Mouse (Mus musculus): ENCODE measurements around the gene Olfr311. TPM values are rescaled to one million over a fixed set of nuclear protein-coding genes. Genes with fewer than 3 reads are reported as not detected.
"Not testable (repeated sequence)": the region's sequence is repeated elsewhere in the genome, so short reads cannot be mapped to it uniquely, and the experiment has no call there.

Gene Olfr311
- total RNA-seq (2014; rRNA removed) (not detected in 2 replicates), polyA plus RNA-seq (2015; fragmentation: Nextera tagmentation; extraction: Ambion mirVana) (not detected in 2 replicates)

- not testable (repeated sequence) for H3K4me1 ChIP-seq (ENCODE audit: insufficient read depth, low read length); H3K4me3 ChIP-seq (ENCODE audit: low read length); DNase-seq (ENCODE audit: low spot score); H3K27me3 ChIP-seq (ENCODE audit: insufficient read depth, low read length); H3K4me2 ChIP-seq (ENCODE audit: low read depth, low read length); H3K9me3 ChIP-seq (ENCODE audit: low read length); H3K9ac ChIP-seq (replicated peaks; ENCODE audit: low read length); ATAC-seq; H3K27ac ChIP-seq; H3K36me3 ChIP-seq (ENCODE audit: insufficient read depth, low read length)
These were observed at the start of gene Olfr311 for GRCm38 (mm10) chr11:58838951-58839350. TSS of gene Olfr311 (plus strand) at chr11:58839251.

GRCm38 (mm10) chr11:58789532-58789931 is 49.5 kb upstream of the Olfr311 start:
- 27% methylated on average over 3 of the region's 3 CpGs for WGBS
- TF ChIP-seq CTCF (IDR thresholded peaks at IDR 0.05; ENCODE audit: low read depth) = no peak
- Histone ChIP-seq H3K9me3 (ENCODE audit: low read length) (no peaks in the 10 kb centered on the region), H3K9ac (replicated peaks; ENCODE audit: low read length) (no peak overlapping the region), H3K27ac (no peak overlapping the region), H3K27me3 (ENCODE audit: insufficient read depth, low read length) (no peaks in the 10 kb centered on the region), H3K36me3 (ENCODE audit: insufficient read depth, low read length) (no peaks in the 10 kb centered on the region), H3K4me1 (ENCODE audit: insufficient read depth, low read length) (no peaks in the 10 kb centered on the region), H3K4me2 (ENCODE audit: low read depth, low read length) (no peak overlapping the region), H3K4me3 (ENCODE audit: low read length) (no peak overlapping the region)
- ATAC-seq (no peak), DNase-seq (ENCODE audit: low spot score) (peak; percentile 7)

GRCm38 (mm10) chr11:58790053-58790452 is 49.0 kb upstream of the Olfr311 start:
- H3K4me2 ChIP-seq (ENCODE audit: low read depth, low read length) = no peak overlapping the region
- H3K4me1 ChIP-seq (ENCODE audit: insufficient read depth, low read length) = no peaks in the 10 kb centered on the region
- ATAC-seq (no peak), DNase-seq (ENCODE audit: low spot score) (no peak)
- H3K4me3 ChIP-seq (ENCODE audit: low read length) = no peak overlapping the region
- no peak for TF ChIP-seq CTCF (IDR thresholded peaks at IDR 0.05; ENCODE audit: low read depth)
- no peaks in the 10 kb centered on the region for H3K36me3 ChIP-seq (ENCODE audit: insufficient read depth, low read length)
- H3K27me3 ChIP-seq (ENCODE audit: insufficient read depth, low read length) = no peaks in the 10 kb centered on the region
- 59% methylated on average over 2 of the region's 2 CpGs for WGBS
- no peaks in the 10 kb centered on the region for H3K9me3 ChIP-seq (ENCODE audit: low read length)
- H3K9ac ChIP-seq (replicated peaks; ENCODE audit: low read length) = no peak overlapping the region
- H3K27ac ChIP-seq = no peak overlapping the region

GRCm38 (mm10) chr11:58790646-58791045 is 48.4 kb upstream of the Olfr311 start:
- no peak overlapping the region for H3K4me3 ChIP-seq (ENCODE audit: low read length)
- H3K27me3 ChIP-seq (ENCODE audit: insufficient read depth, low read length) = no peaks in the 10 kb centered on the region
- DNase-seq (ENCODE audit: low spot score) (no peak), ATAC-seq (no peak)
- TF ChIP-seq CTCF (IDR thresholded peaks at IDR 0.05; ENCODE audit: low read depth) = no peak
- no peaks in the 10 kb centered on the region for H3K9me3 ChIP-seq (ENCODE audit: low read length)
- H3K4me2 ChIP-seq (ENCODE audit: low read depth, low read length) = no peak overlapping the region
- 82% methylated on average over 6 of the region's 6 CpGs for WGBS
- H3K27ac ChIP-seq = no peak overlapping the region
- no peaks in the 10 kb centered on the region for H3K36me3 ChIP-seq (ENCODE audit: insufficient read depth, low read length)
- no peaks in the 10 kb centered on the region for H3K4me1 ChIP-seq (ENCODE audit: insufficient read depth, low read length)
- no peak overlapping the region for H3K9ac ChIP-seq (replicated peaks; ENCODE audit: low read length)

- no peaks in the 10 kb centered on the region for H3K4me1 ChIP-seq (ENCODE audit: insufficient read depth, low read length)
These were observed 43.2 kb upstream of the Olfr311 start for GRCm38 (mm10) chr11:58795856-58796255.

GRCm38 (mm10) chr11:58796850-58797249 is 42.2 kb upstream of the Olfr311 start:
- no peak for TF ChIP-seq CTCF (IDR thresholded peaks at IDR 0.05; ENCODE audit: low read depth)
- H3K9ac ChIP-seq (replicated peaks; ENCODE audit: low read length) = no peak overlapping the region
- DNase-seq (ENCODE audit: low spot score) = no peak

More at GRCm38 (mm10) chr11:58795856-58796255, 43.2 kb upstream of the Olfr311 start:
- no peak overlapping the region for H3K9ac ChIP-seq (replicated peaks; ENCODE audit: low read length)
- H3K9me3 ChIP-seq (ENCODE audit: low read length) = no peaks in the 10 kb centered on the region
- H3K4me3 ChIP-seq (ENCODE audit: low read length) = no peak overlapping the region
- 97% methylated on average over 2 of the region's 2 CpGs for WGBS
- TF ChIP-seq CTCF (IDR thresholded peaks at IDR 0.05; ENCODE audit: low read depth) = no peak
- H3K27me3 ChIP-seq (ENCODE audit: insufficient read depth, low read length) = no peaks in the 10 kb centered on the region
- H3K4me2 ChIP-seq (ENCODE audit: low read depth, low read length) = no peak overlapping the region
- H3K36me3 ChIP-seq (ENCODE audit: insufficient read depth, low read length) = no peaks in the 10 kb centered on the region
- H3K27ac ChIP-seq = no peak overlapping the region
- DNase-seq (ENCODE audit: low spot score) (no peak), ATAC-seq (no peak)

GRCm38 (mm10) chr11:58799747-58800146 is 39.3 kb upstream of the Olfr311 start:
- Histone ChIP-seq H3K9ac (replicated peaks; ENCODE audit: low read length) (no peak overlapping the region), H3K27me3 (ENCODE audit: insufficient read depth, low read length) (no peaks in the 10 kb centered on the region), H3K36me3 (ENCODE audit: insufficient read depth, low read length) (no peaks in the 10 kb centered on the region), H3K4me3 (ENCODE audit: low read length) (no peak overlapping the region), H3K4me2 (ENCODE audit: low read depth, low read length) (no peak overlapping the region), H3K9me3 (ENCODE audit: low read length) (no peaks in the 10 kb centered on the region), H3K27ac (no peak overlapping the region), H3K4me1 (ENCODE audit: insufficient read depth, low read length) (0 out of 2 replicates have a peak, but pooled peaks cover 8% of the 10 kb centered on the region)
- DNase-seq (ENCODE audit: low spot score) (no peak), ATAC-seq (no peak)
- 78% methylated on average over 5 of the region's 5 CpGs for WGBS
- no peak for TF ChIP-seq CTCF (IDR thresholded peaks at IDR 0.05; ENCODE audit: low read depth)

More at GRCm38 (mm10) chr11:58796850-58797249, 42.2 kb upstream of the Olfr311 start:
- no peak overlapping the region for H3K27ac ChIP-seq
- no peak overlapping the region for H3K4me2 ChIP-seq (ENCODE audit: low read depth, low read length)
- H3K27me3 ChIP-seq (ENCODE audit: insufficient read depth, low read length) = no peaks in the 10 kb centered on the region
- no peaks in the 10 kb centered on the region for H3K36me3 ChIP-seq (ENCODE audit: insufficient read depth, low read length)
- 0 out of 2 replicates have a peak, but pooled peaks cover 6% of the 10 kb centered on the region for H3K4me1 ChIP-seq (ENCODE audit: insufficient read depth, low read length)
- H3K4me3 ChIP-seq (ENCODE audit: low read length) = no peak overlapping the region
- WGBS = 65% methylated on average over 7 of the region's 7 CpGs
- H3K9me3 ChIP-seq (ENCODE audit: low read length) = no peaks in the 10 kb centered on the region
- no peak for ATAC-seq
